ENCODE assay signal across 16 mouse cellular contexts in genomic region chr3:26641351-26642249, GRCm38 (mm10). TPM values are rescaled to one million over a fixed set of nuclear protein-coding genes. Genes with fewer than 3 reads are reported as not detected.
DNase-seq lines count a peak whose midpoint lies in the region; ATAC-seq lines count a peak whose summit lies in the region.
"Had no signal": no experiment of that assay in that cellular context is flagged by ENCODE, and none has a peak within 500 bp of the region (broad histone marks: within the 10 kb centered on the region; RNA-seq: fewer than 3 reads in every experiment).

No protein-coding gene starts in this region.

- peak; percentile 91 for ATAC-seq in embryonic facial prominence, embryonic 14.5 days (ENCODE audit: low read depth)
- peak; percentile 89 for ATAC-seq in hindbrain, embryonic 16.5 days
- ATAC-seq in neural tube, embryonic 14.5 days (ENCODE audit: low read depth): peak; percentile 77

- H3K4me3 ChIP-seq in embryonic facial prominence, embryonic 14.5 days (ENCODE audit: low read depth, low read length): no peak overlapping the region
- H3K4me3 ChIP-seq in hindbrain, embryonic 16.5 days (ENCODE audit: low read length): no peak overlapping the region
- H3K4me3 ChIP-seq in neural tube, embryonic 14.5 days (ENCODE audit: low read depth, low read length): no peak overlapping the region
- H3K4me3 ChIP-seq: limb, embryonic 10.5 days had no signal

- H3K27me3 ChIP-seq in embryonic facial prominence, embryonic 14.5 days (replicated peaks; ENCODE audit: control insufficient read depth, insufficient read depth, low read length): no peaks in the 10 kb centered on the region
- no peaks in the 10 kb centered on the region for H3K27me3 ChIP-seq in hindbrain, embryonic 16.5 days (replicated peaks; ENCODE audit: control insufficient read depth, insufficient read depth, low read length)
- H3K27me3 ChIP-seq in neural tube, embryonic 14.5 days (ENCODE audit: control insufficient read depth, insufficient read depth, low read length): no peaks in the 10 kb centered on the region

- H3K9me3 ChIP-seq in embryonic facial prominence, embryonic 14.5 days (ENCODE audit: control insufficient read depth, low read length): no peaks in the 10 kb centered on the region
- no peaks in the 10 kb centered on the region for H3K9me3 ChIP-seq in hindbrain, embryonic 16.5 days (ENCODE audit: control insufficient read depth, low read length)
- H3K9me3 ChIP-seq in neural tube, embryonic 14.5 days (ENCODE audit: control insufficient read depth, low read length): no peaks in the 10 kb centered on the region
- H3K9me3 ChIP-seq: limb, embryonic 10.5 days had no signal

- no peaks in the 10 kb centered on the region for H3K4me1 ChIP-seq in embryonic facial prominence, embryonic 14.5 days (ENCODE audit: control insufficient read depth, insufficient read depth, low read length)
- peaks cover 9% of the 10 kb centered on the region for H3K4me1 ChIP-seq in hindbrain, embryonic 16.5 days (ENCODE audit: control insufficient read depth, insufficient read depth, low read depth, low read length)
- H3K4me1 ChIP-seq in neural tube, embryonic 14.5 days (ENCODE audit: control insufficient read depth, insufficient read depth, low read length): 0 out of 2 replicates have a peak, but pooled peaks cover 5% of the 10 kb centered on the region
- H3K4me1 ChIP-seq: limb, embryonic 10.5 days had no signal

- no peaks in the 10 kb centered on the region for H3K36me3 ChIP-seq in embryonic facial prominence, embryonic 14.5 days (ENCODE audit: control insufficient read depth, insufficient read depth, low read length)
- H3K36me3 ChIP-seq in hindbrain, embryonic 16.5 days (ENCODE audit: control insufficient read depth, insufficient read depth, low read length): no peaks in the 10 kb centered on the region
- H3K36me3 ChIP-seq in neural tube, embryonic 14.5 days (ENCODE audit: control insufficient read depth, insufficient read depth, low read length): no peaks in the 10 kb centered on the region
- H3K36me3 ChIP-seq: limb, embryonic 10.5 days had no signal

- no peak overlapping the region for H3K4me2 ChIP-seq in embryonic facial prominence, embryonic 14.5 days (ENCODE audit: low read depth, low read length)
- H3K4me2 ChIP-seq in hindbrain, embryonic 16.5 days (ENCODE audit: low read length): no peak overlapping the region
- no peak overlapping the region for H3K4me2 ChIP-seq in neural tube, embryonic 14.5 days (ENCODE audit: low read depth, low read length)

- no peak overlapping the region for H3K27ac ChIP-seq in embryonic facial prominence, embryonic 14.5 days (replicated peaks; ENCODE audit: low read depth, low read length)
- H3K27ac ChIP-seq in hindbrain, embryonic 16.5 days (ENCODE audit: low read depth, low read length): no peak overlapping the region
- no peak overlapping the region for H3K27ac ChIP-seq in neural tube, embryonic 14.5 days (ENCODE audit: low read depth, low read length)
- H3K27ac ChIP-seq: limb, embryonic 10.5 days had no signal

- DNase-seq in cerebellum, postnatal 10 days: peak; percentile 76 to 86
- no peak for DNase-seq in cerebellum, adult 18-20 months
- DNase-seq in embryonic facial prominence, embryonic 14.5 days (ENCODE audit: low spot score): peak; percentile 85
- DNase-seq in adrenal gland, postnatal 4 days (ENCODE audit: low spot score in 2 of 2): no peak
- no peak for DNase-seq in urinary bladder, postnatal 25 days (ENCODE audit: low spot score)
- no peak for DNase-seq in left cerebral cortex, postnatal 14 days (ENCODE audit: low spot score in 2 of 2)
- DNase-seq: adrenal gland, adult 8-10 months; cerebellum, adult 8-10 months; kidney, adult 2 months; lung, adult 18-20 months; thymus, postnatal 25 days had no signal

- no peak overlapping the region for H3K9ac ChIP-seq in embryonic facial prominence, embryonic 14.5 days (ENCODE audit: low read depth, low read length)
- no peak overlapping the region for H3K9ac ChIP-seq in hindbrain, embryonic 16.5 days (ENCODE audit: low read depth, low read length)
- no peak overlapping the region for H3K9ac ChIP-seq in neural tube, embryonic 14.5 days (replicated peaks; ENCODE audit: low read depth, low read length)

- WGBS in embryonic facial prominence, embryonic 14.5 days: 66% methylated on average over 15 of the region's 15 CpGs
- WGBS in hindbrain, embryonic 16.5 days: 26% methylated on average over 15 of the region's 15 CpGs
- WGBS in neural tube, embryonic 14.5 days: 37% methylated on average over 15 of the region's 15 CpGs

- intact Hi-C loops in left cerebral cortex, postnatal 14 days (cut with DNase I): no loop called here

RNA-seq across cellular contexts. Expression of gene Spata16, which starts 4.2 kb away (rescaled TPM):
- not detected in 2 replicates for polyA plus RNA-seq in embryonic facial prominence, embryonic 14.5 days (2014; fragmentation: Nextera tagmentation; extraction: Ambion mirVana)
- not detected in 2 replicates for polyA plus RNA-seq in hindbrain, embryonic 16.5 days (2015; fragmentation: Nextera tagmentation; extraction: Ambion mirVana)
- not detected in 2 replicates for polyA plus RNA-seq in neural tube, embryonic 14.5 days (2014; fragmentation: Nextera tagmentation; extraction: Ambion mirVana)
- total RNA-seq in adrenal gland, postnatal 4 days (2021): not detected
- under 1 TPM in 1 of 2 experiments, not detected in 1; 0.17 TPM for total RNA-seq in left cerebral cortex, postnatal 14 days (2021)
- total RNA-seq: adrenal gland, adult 8-10 months; monocyte, adult 5-6 weeks had no signal
- polyA plus RNA-seq: heart, embryonic 14.5 days; limb, embryonic 10.5 days had no signal

Comparison
In these comparisons a context has a peak if more than half of its experiments do, and no peak if none do; other contexts are left out.
1. DNase-seq: peak in cerebellum, postnatal 10 days (2 of 2) and embryonic facial prominence, embryonic 14.5 days (single experiment); none in cerebellum, adult 18-20 months (0 of 2), adrenal gland, postnatal 4 days (0 of 2), urinary bladder, postnatal 25 days (single experiment) and left cerebral cortex, postnatal 14 days (0 of 2).
2. Peak in every context shown above with its lines, with median percentiles within 50 percentile points of each other: ATAC-seq.